Mouse (Mus musculus) stomach, embryonic 16.5 days (tissue): ENCODE results near the gene Vmn1r232. TPM values are rescaled to one million over a fixed set of nuclear protein-coding genes. Genes with fewer than 3 reads are reported as not detected.

Experiments used
- polyA plus RNA-seq: library from polyadenylated mRNA; unstranded; fragments of >200 nt; fragmentation: Nextera tagmentation; extraction: Ambion mirVana; gene quantifications from 2 replicates; pipeline ENCODE4 v1.2.1, GENCODE M21; 2015

Vmn1r232 gene
- polyA plus RNA-seq, 1 experiment from 2014 or later, result not detected

Other genes starting within 250 kb of the Vmn1r232 start
- gene Vmn1r226, start 236.9 kb downstream of the Vmn1r232 start, polyA plus RNA-seq, result not detected in 2 replicates
- gene Vmn1r227, start 189.9 kb downstream of the Vmn1r232 start, polyA plus RNA-seq, result not detected in 2 replicates
- not detected in 2 replicates for gene Vmn1r228, start 133.6 kb downstream of the Vmn1r232 start, polyA plus RNA-seq
- not detected in 2 replicates for gene Vmn1r229, start 108.2 kb downstream of the Vmn1r232 start, polyA plus RNA-seq
- gene Vmn1r230, start 79.3 kb downstream of the Vmn1r232 start, polyA plus RNA-seq, result not detected in 2 replicates
- gene Vmn1r231, start 14.6 kb downstream of the Vmn1r232 start, polyA plus RNA-seq, result not detected in 2 replicates
- gene Ppp2r1a, start 25.6 kb upstream of the Vmn1r232 start, polyA plus RNA-seq, result 345 and 378 TPM in 2 replicates
- not detected in 2 replicates for gene Vmn1r233, start 76.8 kb upstream of the Vmn1r232 start, polyA plus RNA-seq
- gene Zfp160, start 89.2 kb upstream of the Vmn1r232 start, polyA plus RNA-seq, result 11.8 and 12.2 TPM in 2 replicates